Mouse (Mus musculus) myocyte (in vitro differentiated cells): ENCODE data around the gene Pcdh9. TPM values are rescaled to one million over a fixed set of nuclear protein-coding genes. Genes with fewer than 3 reads are reported as not detected.

Source experiments
- H3K27me3 ChIP-seq: one replicate; pipeline ENCODE4 v1.6.1; 2011; ENCODE audit not compliant: control insufficient read depth, insufficient read depth, insufficient read length
- H3K36me3 ChIP-seq: one replicate; pipeline ENCODE4 v1.6.1; 2011; ENCODE audit not compliant: control insufficient read depth, insufficient read depth
- H3K4me2 ChIP-seq: one replicate; pipeline ENCODE4 v1.6.1; 2011; ENCODE audit warnings: low read depth, control low read depth
- H3K4me3 ChIP-seq: one replicate; pipeline ENCODE4 v1.5.1; 2011; ENCODE audit warnings: mild to moderate bottlenecking, control low read depth, moderate library complexity
- H3K79me2 ChIP-seq: one replicate; pipeline ENCODE4 v1.6.1; 2011; ENCODE audit not compliant: control insufficient read depth, insufficient read depth
- H3ac ChIP-seq: one replicate; pipeline ENCODE4 v1.6.1; 2011; ENCODE audit not compliant: control insufficient read depth, insufficient read length
- CEBPB ChIP-seq: IDR thresholded peaks from 2 replicates; pipeline ENCODE4 v1.6.1; 2011; ENCODE audit warnings: mild to moderate bottlenecking, moderate library complexity; ENCODE audit not compliant: poor library complexity, insufficient read depth, severe bottlenecking
- E2F4 ChIP-seq: IDR thresholded peaks from one replicate; pipeline ENCODE4 v1.6.1; 2011; ENCODE audit warnings: mild to moderate bottlenecking, control low read depth, moderate library complexity; ENCODE audit not compliant: insufficient read depth
- MAX ChIP-seq: IDR thresholded peaks from one replicate; pipeline ENCODE4 v1.6.1; 2011; ENCODE audit warnings: low read depth, mild to moderate bottlenecking, control low read depth
- MYOD1 ChIP-seq, 3 experiments: IDR thresholded peaks; one replicate each; pipeline ENCODE4 v1.6.1; 2011; ENCODE audit warnings: control low read depth in 2 of 3, low read depth in 2 of 3, mild to moderate bottlenecking in 2 of 3, moderate library complexity in 1 of 3; ENCODE audit not compliant: insufficient read length in 2 of 3, control insufficient read depth in 1 of 3
- MYOG ChIP-seq, 3 experiments: IDR thresholded peaks; one replicate each; pipeline ENCODE4 v1.6.1; 2011; ENCODE audit warnings: control low read depth in 2 of 3, low read depth in 2 of 3, mild to moderate bottlenecking in 2 of 3; ENCODE audit not compliant: insufficient read length in 2 of 3, control insufficient read depth in 1 of 3, insufficient read depth in 1 of 3
- POLR2A ChIP-seq: IDR thresholded peaks from one replicate; pipeline ENCODE4 v1.6.1; 2011; ENCODE audit warnings: low read depth, mild to moderate bottlenecking, control low read depth, moderate library complexity; ENCODE audit not compliant: insufficient read length
- POLR2AphosphoS2 ChIP-seq: IDR thresholded peaks from one replicate; pipeline ENCODE4 v1.6.1; 2011; ENCODE audit warnings: low read depth, control low read depth; ENCODE audit not compliant: insufficient read length
- REST ChIP-seq: IDR thresholded peaks from one replicate; pipeline ENCODE4 v1.6.1; 2011; ENCODE audit warnings: mild to moderate bottlenecking, control low read depth, moderate library complexity; ENCODE audit not compliant: insufficient read depth, insufficient read length
- SRF ChIP-seq: IDR thresholded peaks from one replicate; pipeline ENCODE4 v1.6.1; 2011; ENCODE audit warnings: low read depth; ENCODE audit not compliant: control insufficient read depth, insufficient read length
- TCF12 ChIP-seq: IDR thresholded peaks from one replicate; pipeline ENCODE4 v1.6.1; 2011; ENCODE audit warnings: mild to moderate bottlenecking, control low read depth; ENCODE audit not compliant: poor library complexity, insufficient read depth, severe bottlenecking
- TCF3 ChIP-seq: IDR thresholded peaks from one replicate; pipeline ENCODE4 v1.6.1; 2011; ENCODE audit warnings: low read depth, control low read depth; ENCODE audit not compliant: insufficient read length
- USF1 ChIP-seq: IDR thresholded peaks from one replicate; pipeline ENCODE4 v1.6.1; 2011; ENCODE audit warnings: low read depth, mild to moderate bottlenecking, control low read depth, moderate library complexity
- polyA plus RNA-seq: library from polyadenylated mRNA; unstranded; fragments of >200 nt; fragmentation: generic; extraction: Trizol; gene quantifications from one replicate; pipeline ENCODE4 v1.2.1, GENCODE M21; 2012; ENCODE audit warnings: missing spikeins

The Pcdh9 gene
- polyA plus RNA-seq, 1 experiment, result 0.02 TPM

- no peaks in the 10 kb centered on the region for H3K79me2 ChIP-seq
- no peak overlapping the region for H3K4me3 ChIP-seq
- no peaks in the 10 kb centered on the region for H3K27me3 ChIP-seq
- H3ac ChIP-seq, result no peak overlapping the region
- no peak overlapping the region for H3K4me2 ChIP-seq
- no peak for TF ChIP-seq REST
- no peak for TF ChIP-seq TCF12
- TF ChIP-seq MAX, result no peak
- TF ChIP-seq TCF3, result no peak
- TF ChIP-seq SRF, result no peak
- no peak for TF ChIP-seq MYOD1 (IDR thresholded peaks at IDR 0.05; ENCODE audit: control insufficient read depth in 1 of 3, insufficient read length in 2 of 3, low read depth in 2 of 3)
- TF ChIP-seq POLR2A, result no peak
- H3K36me3 ChIP-seq, result no peaks in the 10 kb centered on the region
Measured at GRCm38 (mm10) chr14:93416752-93417151, 473.7 kb downstream of the Pcdh9 start.

GRCm38 (mm10) chr14:93415496-93415895, 475.0 kb downstream of the Pcdh9 start:
- no peaks in the 10 kb centered on the region for H3K36me3 ChIP-seq
- no peaks in the 10 kb centered on the region for H3K79me2 ChIP-seq
- H3ac ChIP-seq, result no peak overlapping the region
- no peak overlapping the region for H3K4me2 ChIP-seq
- H3K4me3 ChIP-seq, result no peak overlapping the region
- H3K27me3 ChIP-seq, result no peaks in the 10 kb centered on the region
- no peak for TF ChIP-seq SRF
- no peak for TF ChIP-seq E2F4
- no peak for TF ChIP-seq USF1
- TF ChIP-seq MYOD1 (IDR thresholded peaks at IDR 0.05; ENCODE audit: control insufficient read depth in 1 of 3, insufficient read length in 2 of 3, low read depth in 2 of 3), result no peak
- TF ChIP-seq MYOG (IDR thresholded peaks at IDR 0.05; ENCODE audit: control insufficient read depth in 1 of 3, insufficient read depth in 1 of 3, insufficient read length in 2 of 3, low read depth in 2 of 3), result no peak
- TF ChIP-seq MAX, result no peak
- TF ChIP-seq TCF12, result no peak
- no peak for TF ChIP-seq TCF3
- TF ChIP-seq POLR2AphosphoS2, result no peak
- no peak for TF ChIP-seq REST
- no peak for TF ChIP-seq CEBPB

- Histone ChIP-seq H3K36me3 (no peaks in the 10 kb centered on the region), H3K4me3 (no peak overlapping the region), H3K27me3 (no peaks in the 10 kb centered on the region), H3K79me2 (no peaks in the 10 kb centered on the region), H3ac (no peak overlapping the region), H3K4me2 (no peak overlapping the region)
- no peak for TF ChIP-seq MYOD1 (IDR thresholded peaks at IDR 0.05; ENCODE audit: control insufficient read depth in 1 of 3, insufficient read length in 2 of 3, low read depth in 2 of 3)
- TF ChIP-seq MYOG (IDR thresholded peaks at IDR 0.05; ENCODE audit: control insufficient read depth in 1 of 3, insufficient read depth in 1 of 3, insufficient read length in 2 of 3, low read depth in 2 of 3), result no peak
- no peak for TF ChIP-seq POLR2AphosphoS2
- no peak for TF ChIP-seq TCF3
- no peak for TF ChIP-seq MAX
- no peak for TF ChIP-seq TCF12
Measured at GRCm38 (mm10) chr14:93409314-93409713, 481.2 kb downstream of the Pcdh9 start.

GRCm38 (mm10) chr14:93407747-93408146, 482.7 kb downstream of the Pcdh9 start:
- H3K4me3 ChIP-seq, result no peak overlapping the region
- no peaks in the 10 kb centered on the region for H3K36me3 ChIP-seq
- no peak overlapping the region for H3K4me2 ChIP-seq
- H3K79me2 ChIP-seq, result no peaks in the 10 kb centered on the region
- no peak overlapping the region for H3ac ChIP-seq
- TF ChIP-seq POLR2AphosphoS2, result no peak
- TF ChIP-seq SRF, result no peak
- TF ChIP-seq USF1, result no peak
- TF ChIP-seq MYOG (IDR thresholded peaks at IDR 0.05; ENCODE audit: control insufficient read depth in 1 of 3, insufficient read depth in 1 of 3, insufficient read length in 2 of 3, low read depth in 2 of 3), result no peak
- TF ChIP-seq TCF3, result no peak
- no peak for TF ChIP-seq MYOD1 (IDR thresholded peaks at IDR 0.05; ENCODE audit: control insufficient read depth in 1 of 3, insufficient read length in 2 of 3, low read depth in 2 of 3)
- TF ChIP-seq E2F4, result no peak
- no peak for TF ChIP-seq CEBPB
- TF ChIP-seq REST, result no peak
- TF ChIP-seq TCF12, result no peak
- H3K27me3 ChIP-seq, result no peaks in the 10 kb centered on the region

GRCm38 (mm10) chr14:93385090-93385489, 505.4 kb downstream of the Pcdh9 start:
- H3ac ChIP-seq, result no peak overlapping the region

More at GRCm38 (mm10) chr14:93385090-93385489, 505.4 kb downstream of the Pcdh9 start:
- no peaks in the 10 kb centered on the region for H3K36me3 ChIP-seq
- TF ChIP-seq POLR2AphosphoS2 (no peak), MAX (no peak), TCF12 (no peak), MYOG (IDR thresholded peaks at IDR 0.05; ENCODE audit: control insufficient read depth in 1 of 3, insufficient read depth in 1 of 3, insufficient read length in 2 of 3, low read depth in 2 of 3) (no peak)
- no peaks in the 10 kb centered on the region for H3K27me3 ChIP-seq
- H3K4me3 ChIP-seq, result no peak overlapping the region
- no peak overlapping the region for H3K4me2 ChIP-seq
- H3K79me2 ChIP-seq, result no peaks in the 10 kb centered on the region
